Mouse (Mus musculus): ENCODE data around the gene Shf.

Gene Shf

DNA sequence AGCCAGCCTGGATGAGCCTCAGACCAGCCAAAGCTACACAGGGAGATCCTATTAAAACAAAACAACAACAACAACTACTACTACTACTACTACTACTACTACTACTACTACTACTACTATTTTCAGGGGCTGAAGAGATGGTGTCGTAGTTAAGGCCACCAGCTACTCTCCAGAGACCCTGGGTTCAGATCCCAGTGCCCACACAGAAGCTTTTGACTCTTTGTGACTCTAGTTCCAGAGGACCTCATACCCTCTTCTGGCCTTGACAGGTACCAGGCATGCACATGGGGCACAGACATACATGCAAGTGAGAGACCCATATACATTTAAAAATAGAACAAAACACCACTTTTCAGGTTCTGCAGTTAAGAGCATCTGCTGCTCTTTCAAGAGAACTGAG lies 3.6 kb upstream of the Shf start:
- in situ Hi-C loops (cut with MboI; ENCODE audit: low pct_unique_long_range_greater_than_20kb in 1 of 2, low sequenced_read_pairs in 2 of 2, unreplicated experiment in 1 of 2), result no loop called here

DNA sequence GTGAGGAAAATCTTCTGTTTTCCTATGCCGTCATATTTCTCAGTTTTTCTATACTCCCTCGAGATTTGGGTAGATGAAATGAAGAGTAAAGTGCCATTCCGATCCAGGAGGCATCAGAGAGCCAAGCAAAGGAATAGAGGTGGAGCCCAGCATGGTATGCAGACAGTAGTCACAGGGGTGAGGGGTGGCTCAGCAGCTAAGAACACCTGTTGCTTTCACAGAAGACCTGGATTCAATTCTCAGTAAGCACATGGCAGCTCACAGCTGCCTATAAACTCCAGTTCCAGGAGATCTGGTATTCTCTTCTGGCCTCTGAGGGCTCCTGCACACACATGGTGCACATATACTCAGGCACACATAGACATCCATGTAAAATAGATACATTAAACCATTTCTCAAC lies 3.1 kb upstream of the Shf start:
- in situ Hi-C loops (cut with MboI; ENCODE audit: low pct_unique_long_range_greater_than_20kb in 1 of 2, low sequenced_read_pairs in 2 of 2, unreplicated experiment in 1 of 2), result no loop called here

DNA sequence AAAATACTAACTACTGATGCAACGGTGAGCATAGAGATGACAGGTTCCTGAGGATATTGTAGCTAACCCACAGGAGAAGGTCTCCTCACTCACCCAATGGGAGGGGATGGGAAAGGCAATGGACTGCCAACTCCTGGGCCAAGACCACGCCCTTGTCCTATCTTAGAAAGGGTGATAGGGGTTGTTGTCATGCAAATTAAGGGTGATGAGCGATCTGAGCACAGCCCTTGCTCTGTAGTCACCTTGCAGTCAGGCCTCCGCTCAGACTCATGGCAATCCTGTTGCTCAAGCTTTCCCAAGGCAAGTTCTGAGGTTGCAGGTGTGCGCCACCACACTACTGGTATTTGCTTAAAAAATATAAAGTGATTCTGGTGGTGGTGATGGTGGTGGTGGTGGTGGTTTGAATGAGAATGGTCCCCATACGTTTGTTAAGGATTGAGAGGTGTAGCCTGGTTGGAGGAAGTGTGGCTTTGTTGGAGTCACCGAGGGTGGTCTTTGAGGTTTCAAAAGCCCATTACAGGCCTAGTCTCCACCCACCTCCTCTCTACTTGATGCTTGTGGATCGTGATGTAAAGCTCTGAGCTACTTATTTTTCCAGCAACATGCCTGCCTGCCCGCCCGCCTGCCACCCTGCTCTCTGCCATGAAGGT lies 1.3 kb upstream of the Shf start:
- in situ Hi-C loops (cut with MboI; ENCODE audit: low pct_unique_long_range_greater_than_20kb in 1 of 2, low sequenced_read_pairs in 2 of 2, unreplicated experiment in 1 of 2), result no loop called here

DNA sequence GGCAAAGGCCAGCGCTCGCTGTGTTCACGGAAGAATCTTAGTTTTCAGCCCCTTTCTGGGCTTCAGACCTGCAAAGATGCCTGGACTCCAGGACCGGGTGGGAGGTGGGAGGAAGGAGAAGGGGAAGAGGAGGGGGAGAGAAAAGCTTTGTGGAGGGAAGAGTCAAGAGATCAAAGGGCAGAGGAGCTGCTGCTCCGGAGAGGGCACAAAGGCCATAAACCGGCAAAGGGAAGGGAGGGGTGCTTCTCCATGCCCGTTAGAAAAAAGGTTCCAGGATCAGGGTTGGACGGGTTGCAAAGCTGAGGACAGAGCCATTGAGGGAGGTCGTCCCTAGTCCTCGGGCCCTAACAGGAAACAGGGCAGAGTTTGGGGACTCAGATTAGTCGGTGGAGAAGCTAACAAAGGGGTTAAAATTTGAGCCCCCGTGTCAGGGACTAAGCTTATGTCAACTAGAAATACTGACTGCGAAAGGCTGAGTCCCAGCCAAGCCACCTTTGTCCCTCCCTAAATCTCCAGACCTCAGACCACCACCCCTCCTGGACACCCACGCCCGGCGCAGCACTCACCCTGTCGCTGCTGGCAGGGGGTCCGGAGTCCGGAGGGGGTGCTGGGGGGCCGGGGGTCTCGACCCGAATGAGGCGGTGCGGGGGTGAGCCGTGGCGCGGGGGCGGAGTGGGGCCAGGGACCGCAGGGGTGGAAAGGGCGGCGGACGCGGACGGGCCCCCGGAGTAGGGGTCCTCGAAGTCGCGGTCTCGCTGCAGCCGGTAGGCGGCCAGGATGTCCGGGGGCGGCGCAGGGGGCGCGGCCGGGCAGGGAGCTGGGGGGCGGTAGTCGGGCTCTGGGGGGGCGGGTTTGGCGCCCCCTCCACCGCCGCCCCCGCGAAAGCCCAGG lies 636 bp downstream of the Shf start:
- in situ Hi-C loops (cut with MboI; ENCODE audit: low pct_unique_long_range_greater_than_20kb in 1 of 2, low sequenced_read_pairs in 2 of 2, unreplicated experiment in 1 of 2), result no loop called here

DNA sequence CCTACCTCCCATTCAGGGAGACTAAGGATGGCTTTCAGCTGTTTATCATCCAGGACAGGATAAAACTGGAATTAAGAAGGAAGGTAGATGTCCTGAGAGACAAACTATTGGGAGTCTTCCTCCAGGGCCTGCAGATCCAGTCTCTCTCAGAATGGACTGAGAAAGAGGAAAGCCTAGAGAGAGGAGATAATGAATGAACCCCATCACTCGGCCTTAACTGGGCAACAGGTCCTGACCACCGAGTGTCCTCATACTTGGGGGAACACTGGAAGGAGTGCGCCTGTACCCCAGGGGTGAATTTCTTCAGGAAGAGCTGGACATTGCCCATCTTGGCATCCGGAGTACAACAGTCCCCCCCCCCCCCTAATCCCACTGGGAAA lies 1.3 kb downstream of the Shf start:
- in situ Hi-C loops (cut with MboI; ENCODE audit: low pct_unique_long_range_greater_than_20kb in 1 of 2, low sequenced_read_pairs in 2 of 2, unreplicated experiment in 1 of 2), result no loop called here

DNA sequence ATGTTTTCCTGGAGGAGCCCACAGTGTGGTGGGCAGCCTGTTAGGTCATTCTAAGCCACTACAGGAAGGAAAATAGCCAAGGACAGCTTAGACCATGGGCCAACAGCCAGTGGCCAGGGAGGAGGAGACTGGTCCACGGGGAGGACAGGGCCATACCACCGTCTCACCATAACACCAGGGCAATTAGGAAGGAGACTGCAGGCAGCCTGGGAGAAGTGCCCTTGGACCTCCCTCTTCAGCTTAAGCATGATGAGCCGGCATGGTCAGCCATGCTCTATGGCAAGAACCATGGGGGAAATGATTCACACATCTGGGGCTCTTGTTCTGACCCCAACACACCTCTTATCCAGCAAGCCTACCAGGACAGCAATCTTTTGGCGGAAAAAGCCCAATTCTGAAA lies 1.8 kb downstream of the Shf start:
- in situ Hi-C loops (cut with MboI; ENCODE audit: low pct_unique_long_range_greater_than_20kb in 1 of 2, low sequenced_read_pairs in 2 of 2, unreplicated experiment in 1 of 2), result no loop called here

DNA sequence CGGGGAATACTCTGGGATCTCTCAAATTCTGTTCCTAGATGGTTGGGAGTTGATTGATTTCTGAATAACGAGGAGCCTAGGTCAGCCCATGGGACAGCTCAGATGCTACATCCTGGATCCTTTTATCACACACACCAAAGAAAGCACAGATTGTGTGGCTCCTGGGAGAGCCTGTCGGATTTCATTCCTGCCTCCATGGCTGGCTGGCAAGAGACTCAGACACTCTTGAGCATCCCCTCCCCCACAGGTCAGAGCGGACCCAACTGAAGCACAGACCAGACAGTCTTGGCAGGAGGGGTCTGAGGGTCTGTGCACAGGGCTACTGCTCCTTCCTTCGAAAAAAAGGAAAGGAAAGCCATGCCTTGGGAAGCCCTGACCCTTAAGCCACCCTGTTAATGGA lies 2.3 kb downstream of the Shf start:
- in situ Hi-C loops (cut with MboI; ENCODE audit: low pct_unique_long_range_greater_than_20kb in 1 of 2, low sequenced_read_pairs in 2 of 2, unreplicated experiment in 1 of 2), result no loop called here

DNA sequence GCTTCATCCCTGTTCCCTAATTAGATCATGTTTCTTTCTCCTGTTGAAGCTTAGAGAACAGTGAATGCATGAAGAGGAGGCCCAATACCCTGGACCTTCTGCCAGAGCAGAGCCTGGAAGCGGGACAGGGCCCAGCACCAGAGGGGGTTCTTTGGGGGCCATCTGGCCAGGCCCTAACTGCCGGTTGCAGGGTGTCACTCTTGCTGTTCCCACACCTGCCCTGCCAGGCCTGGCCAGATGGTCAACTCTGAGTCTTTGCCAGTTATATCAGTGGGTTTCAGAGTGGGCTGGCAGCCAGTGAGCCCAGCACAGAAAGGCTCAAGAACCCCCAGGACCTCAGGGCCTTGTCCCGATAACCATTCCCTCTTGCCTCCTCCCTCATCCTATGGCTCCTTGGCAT lies 2.9 kb downstream of the Shf start:
- in situ Hi-C loops (cut with MboI; ENCODE audit: low pct_unique_long_range_greater_than_20kb in 1 of 2, low sequenced_read_pairs in 2 of 2, unreplicated experiment in 1 of 2), result no loop called here

DNA sequence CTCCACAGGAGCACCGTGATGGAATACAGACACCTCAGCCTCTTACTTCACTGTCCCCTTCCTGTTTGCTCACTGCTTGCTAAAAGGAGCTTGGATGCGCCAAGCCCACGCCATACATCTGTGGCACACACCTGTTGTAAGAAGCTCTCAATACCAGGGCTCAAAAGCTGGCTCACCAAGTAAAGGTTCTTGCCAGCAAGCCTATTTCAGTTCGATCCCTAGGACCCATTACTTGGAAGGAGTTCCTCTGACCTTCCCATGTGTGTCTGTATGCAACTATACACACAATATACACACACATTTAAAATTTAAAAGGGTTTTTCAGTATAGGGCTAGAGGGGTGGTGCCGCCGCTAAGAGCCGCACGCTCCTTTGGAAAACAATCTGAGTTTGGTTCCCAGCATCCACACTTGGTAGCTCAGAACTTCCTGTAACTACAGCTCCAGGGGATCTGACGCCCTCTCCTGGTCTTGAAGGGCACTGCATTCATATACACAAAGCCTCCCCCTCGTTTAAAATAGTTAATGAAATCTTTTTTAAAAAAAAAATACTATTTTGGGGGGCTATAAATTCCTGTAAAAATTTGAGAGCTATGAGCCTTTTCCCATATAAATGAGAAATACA lies 3.6 kb downstream of the Shf start:
- in situ Hi-C loops (cut with MboI; ENCODE audit: low pct_unique_long_range_greater_than_20kb in 1 of 2, low sequenced_read_pairs in 2 of 2, unreplicated experiment in 1 of 2), result no loop called here

DNA sequence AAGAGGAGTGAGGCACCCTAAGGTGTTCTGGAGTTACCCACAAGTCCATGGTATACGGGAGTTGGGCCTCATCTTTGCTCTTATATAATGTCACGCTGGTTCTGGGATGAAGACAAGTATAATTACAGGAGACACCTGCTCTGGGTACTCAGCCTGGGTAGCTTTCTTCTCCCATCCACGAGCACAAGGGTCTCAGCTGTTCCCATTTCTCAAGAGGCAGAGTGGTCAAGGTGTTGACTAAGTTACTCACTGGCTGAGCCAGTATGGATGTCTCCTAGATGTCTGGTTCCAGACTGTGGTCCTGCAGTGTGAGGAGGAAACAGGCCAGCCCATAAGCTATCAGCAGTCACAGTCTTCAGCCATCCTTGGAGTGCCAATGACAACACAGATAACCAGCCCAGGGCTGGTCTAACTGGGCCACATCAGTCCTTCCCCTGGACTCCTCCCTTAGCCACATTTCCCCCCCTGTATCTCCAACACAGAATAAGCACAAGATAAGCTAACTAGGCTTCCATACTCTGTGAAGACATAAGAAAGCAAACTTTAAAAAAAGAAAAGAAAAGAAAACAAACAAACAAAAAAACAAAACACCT lies 4.5 kb downstream of the Shf start:
- in situ Hi-C loops (cut with MboI; ENCODE audit: low pct_unique_long_range_greater_than_20kb in 1 of 2, low sequenced_read_pairs in 2 of 2, unreplicated experiment in 1 of 2), result no loop called here

DNA sequence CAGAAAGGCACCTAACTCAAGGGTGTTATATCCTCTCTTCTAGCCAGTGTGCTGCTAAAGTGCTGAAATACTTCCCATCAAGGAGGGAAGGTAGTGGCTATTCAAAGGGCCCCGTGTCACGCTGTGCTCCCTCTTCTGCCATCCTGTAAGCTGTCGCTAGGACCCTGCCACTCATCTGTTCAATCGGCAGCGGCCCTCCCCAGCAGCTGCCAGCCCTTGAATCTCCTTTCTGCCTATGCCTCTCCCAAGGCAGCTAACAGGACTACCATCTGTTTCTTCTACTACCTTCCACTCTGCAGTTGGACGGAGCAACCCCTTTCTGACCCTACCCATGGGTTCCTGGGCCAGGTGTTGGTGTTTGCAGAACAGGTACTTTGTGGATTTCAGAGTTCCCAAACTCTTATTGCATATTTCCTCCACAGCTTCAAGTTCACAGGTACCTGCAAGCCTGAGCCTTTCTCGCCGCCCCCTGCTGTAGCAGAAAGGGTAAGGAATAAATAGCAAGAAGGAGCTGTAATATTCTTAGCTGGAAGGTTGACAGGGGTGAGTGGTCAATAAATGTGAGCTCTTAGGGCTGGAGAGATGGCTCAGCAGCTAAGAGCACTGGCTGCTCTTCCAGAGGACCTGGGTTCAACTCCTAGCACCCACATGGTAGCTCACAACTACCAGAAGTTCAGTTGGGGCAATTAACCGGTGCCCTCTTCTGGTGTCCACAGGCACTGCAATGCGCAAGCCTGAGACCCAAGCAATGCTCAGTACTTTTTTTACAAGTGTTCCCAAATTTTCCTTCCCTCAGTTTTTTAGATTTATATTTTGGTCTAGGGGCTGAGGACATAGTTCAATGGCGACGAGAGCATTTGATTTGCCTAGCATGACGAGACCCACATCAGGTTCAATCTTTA lies 6.1 kb downstream of the Shf start:
- in situ Hi-C loops (cut with MboI; ENCODE audit: low pct_unique_long_range_greater_than_20kb in 1 of 2, low sequenced_read_pairs in 2 of 2, unreplicated experiment in 1 of 2), result no loop called here

DNA sequence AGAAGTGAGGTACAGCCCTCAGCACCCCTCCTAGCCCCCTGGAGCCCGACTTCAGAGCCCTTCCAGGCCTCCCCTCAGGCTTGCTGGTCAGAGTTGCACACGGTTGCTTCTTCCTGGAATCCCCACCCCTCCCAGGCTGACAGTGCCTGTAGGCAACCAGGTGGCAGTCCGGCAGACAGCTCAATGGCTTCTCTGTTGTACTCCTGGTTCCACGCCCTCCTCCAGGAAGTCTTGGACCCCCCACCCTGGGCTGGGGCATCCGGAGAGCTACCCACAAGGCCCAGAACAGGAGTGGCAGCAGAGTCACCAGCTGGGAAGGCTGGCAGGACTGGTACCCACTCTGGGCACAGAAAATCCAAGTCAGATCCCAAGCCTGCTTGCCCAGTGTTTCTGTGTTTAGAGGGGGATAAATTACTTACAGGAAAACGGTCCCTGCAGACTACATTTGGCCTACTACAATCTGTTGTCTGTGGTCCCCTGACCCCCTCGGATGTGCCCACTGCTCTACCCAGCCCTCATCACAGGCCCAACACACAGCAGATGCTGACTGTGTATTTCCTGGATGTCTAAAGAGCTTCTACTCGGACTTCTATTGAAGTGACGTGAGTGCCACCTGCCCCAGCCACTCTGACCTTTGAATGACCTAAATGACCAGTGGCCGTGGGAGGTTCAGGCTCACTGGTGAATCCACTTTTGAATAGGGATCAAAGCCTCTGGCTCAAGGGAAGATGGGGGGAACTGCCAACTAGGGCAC lies 6.9 kb downstream of the Shf start:
- in situ Hi-C loops (cut with MboI; ENCODE audit: low pct_unique_long_range_greater_than_20kb in 1 of 2, low sequenced_read_pairs in 2 of 2, unreplicated experiment in 1 of 2), result no loop called here

DNA sequence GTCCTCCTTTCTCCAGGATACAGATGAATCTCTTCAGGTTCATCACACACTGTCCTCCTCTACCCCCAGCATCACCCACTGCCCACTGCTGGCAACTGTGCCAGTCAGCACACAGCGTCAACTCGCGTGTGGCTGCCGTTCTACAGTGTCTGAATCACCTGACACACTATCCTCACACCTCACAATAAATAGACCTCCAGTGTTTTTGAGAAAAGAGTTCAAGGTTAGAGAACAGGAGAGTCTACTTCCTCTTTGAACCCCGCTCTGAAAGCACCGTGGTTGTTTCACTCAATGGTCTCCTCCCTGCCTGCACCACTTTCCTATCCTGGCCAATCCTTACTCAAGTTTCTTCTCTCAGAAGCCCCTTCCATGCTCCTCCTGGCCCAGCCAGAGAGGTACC lies 7.8 kb downstream of the Shf start:
- in situ Hi-C loops (cut with MboI; ENCODE audit: low pct_unique_long_range_greater_than_20kb in 1 of 2, low sequenced_read_pairs in 2 of 2, unreplicated experiment in 1 of 2), result no loop called here

DNA sequence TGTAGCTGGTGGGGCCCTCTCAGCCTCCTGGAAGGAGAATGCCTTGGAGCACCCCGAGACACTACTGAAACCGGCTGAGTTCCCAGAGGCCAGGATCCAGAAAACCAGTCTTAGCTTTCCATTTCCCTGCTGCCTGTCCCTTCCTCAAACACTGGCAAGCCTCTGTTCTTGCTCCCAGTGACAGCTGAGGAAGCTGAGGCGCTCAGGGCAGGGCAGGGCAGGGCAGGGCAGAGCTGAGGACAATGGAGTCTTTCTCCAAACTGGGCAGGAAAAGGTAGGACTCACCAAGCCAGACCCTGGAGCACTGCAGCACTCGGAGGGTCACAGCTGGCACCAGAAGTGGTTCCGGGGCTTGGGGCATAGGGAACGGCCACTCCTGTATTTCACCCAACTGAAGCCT lies 8.7 kb downstream of the Shf start:
- in situ Hi-C loops (cut with MboI; ENCODE audit: low pct_unique_long_range_greater_than_20kb in 1 of 2, low sequenced_read_pairs in 2 of 2, unreplicated experiment in 1 of 2), result no loop called here

DNA sequence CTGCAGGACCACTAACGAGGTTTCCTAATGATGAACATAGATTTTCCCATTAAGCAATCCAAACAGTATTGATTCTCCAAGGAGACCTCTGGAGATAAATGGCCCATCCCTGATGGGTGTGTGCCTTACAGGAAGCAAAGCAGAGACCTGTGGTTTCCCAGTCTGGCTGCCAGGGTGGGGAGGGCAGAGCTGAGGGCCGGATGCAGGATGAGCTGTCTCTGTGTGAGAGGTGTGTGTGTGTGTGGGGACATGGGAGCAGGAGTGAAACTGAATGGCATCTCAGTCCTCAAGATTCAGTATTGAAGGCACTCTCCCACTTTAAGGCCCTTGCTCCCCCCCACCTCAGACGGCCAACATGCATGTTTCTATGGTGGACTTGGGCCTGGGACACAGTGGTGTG lies 12.8 kb downstream of the Shf start:
- in situ Hi-C loops (cut with MboI; ENCODE audit: low pct_unique_long_range_greater_than_20kb in 1 of 2, low sequenced_read_pairs in 2 of 2, unreplicated experiment in 1 of 2), result no loop called here

DNA sequence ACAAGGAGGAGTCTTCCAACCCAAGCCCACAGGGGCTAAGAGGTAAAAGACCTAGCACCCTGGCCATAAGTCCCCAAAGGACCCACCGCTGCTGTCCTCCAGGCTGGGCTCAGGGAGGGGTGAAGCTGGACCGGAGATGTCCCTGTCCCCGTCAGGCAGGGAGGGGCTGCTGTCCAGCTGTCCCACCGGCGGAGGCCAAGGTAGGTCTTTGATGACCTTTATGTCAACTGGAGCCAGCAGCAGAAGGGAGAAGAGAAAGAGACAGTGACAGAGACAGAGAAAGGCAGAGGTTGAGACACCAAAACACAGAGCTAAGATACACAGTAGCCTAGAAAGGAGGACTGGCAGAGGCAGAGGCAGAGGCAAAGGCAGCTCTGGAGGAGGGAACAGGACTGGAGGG lies 13.6 kb downstream of the Shf start:
- in situ Hi-C loops (cut with MboI; ENCODE audit: low pct_unique_long_range_greater_than_20kb in 1 of 2, low sequenced_read_pairs in 2 of 2, unreplicated experiment in 1 of 2), result no loop called here

DNA sequence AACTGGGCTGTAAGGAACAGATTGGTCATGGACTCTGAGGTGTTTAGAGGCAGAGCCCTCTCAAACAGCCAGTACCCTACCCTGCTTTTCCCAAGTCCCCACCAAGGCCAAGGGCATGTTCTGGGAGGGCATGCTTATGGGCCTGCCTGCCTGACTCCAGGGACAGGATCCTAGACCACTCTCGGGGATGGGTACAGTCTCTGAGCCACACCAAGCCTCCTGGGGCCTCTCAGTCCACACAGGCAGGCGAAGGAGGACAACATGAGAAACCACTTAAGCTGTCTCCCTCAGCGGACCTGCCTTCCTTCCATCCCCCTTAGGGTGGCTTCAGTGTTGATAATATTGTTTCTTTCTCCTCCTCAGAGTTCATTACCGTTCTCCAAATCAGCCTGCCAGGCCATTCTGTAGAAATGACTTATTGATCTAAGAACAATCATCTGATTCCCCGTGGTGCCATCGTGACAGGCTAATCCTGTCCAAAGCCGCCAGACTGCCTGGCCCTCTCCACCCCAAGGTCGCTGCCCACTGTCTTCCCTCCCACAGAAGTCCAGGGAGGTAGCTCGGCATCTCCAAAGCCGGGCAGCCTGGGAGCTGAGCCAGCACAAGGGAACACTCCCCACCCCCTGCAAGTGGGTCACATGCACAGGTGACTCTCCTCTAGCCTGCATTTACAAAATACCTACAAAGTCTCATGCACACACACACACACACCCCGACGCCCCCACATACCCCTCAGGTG lies 14.6 kb downstream of the Shf start:
- in situ Hi-C loops (cut with MboI; ENCODE audit: low pct_unique_long_range_greater_than_20kb in 1 of 2, low sequenced_read_pairs in 2 of 2, unreplicated experiment in 1 of 2), result no loop called here

Data from mouse embryonic stem cell (cell line).